Mouse (Mus musculus): ENCODE data around the gene Olfr827. TPM values are rescaled to one million over a fixed set of nuclear protein-coding genes. Genes with fewer than 3 reads are reported as not detected.
A peak's percentile ranks its signal among the peaks of the same experiment; 100 is the strongest.

Olfr827 gene
- polyA plus RNA-seq (2015; fragmentation: Nextera tagmentation; extraction: Ambion mirVana), result not detected in 2 replicates

DNA sequence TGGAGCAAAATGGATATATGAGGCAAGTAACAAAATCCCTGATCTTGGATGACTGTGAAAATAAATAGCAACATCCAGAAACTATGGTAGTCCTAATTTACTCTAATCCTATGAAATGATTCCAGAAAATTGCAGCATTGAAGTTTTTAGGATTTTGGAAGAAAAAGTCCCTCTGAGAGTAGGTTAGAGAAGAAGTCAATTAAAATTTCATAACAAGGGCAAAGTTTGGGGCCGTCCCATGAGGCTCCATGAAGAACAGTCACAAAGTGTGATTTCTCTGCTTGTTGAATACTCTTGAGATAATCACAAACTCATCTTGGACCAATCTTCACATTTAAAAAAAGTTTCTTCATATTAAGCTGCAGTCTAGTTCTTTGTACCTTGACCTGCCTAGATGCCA lies at the start of gene Olfr827:
TSS of gene Olfr827 (minus strand) at position 101 of the 400 bp plus-strand sequence.
- no peak for ATAC-seq
- Histone ChIP-seq H3K4me3 (ENCODE audit: low read length) (no peak within 1 kb of the TSS), H3K4me1 (ENCODE audit: control insufficient read depth, insufficient read depth, low read length) (no peaks in the 10 kb centered on the region), H3K9ac (ENCODE audit: low read depth, low read length) (no peak within 1 kb of the TSS), H3K27ac (ENCODE audit: low read length) (no peak within 1 kb of the TSS), H3K27me3 (replicated peaks; ENCODE audit: control insufficient read depth, insufficient read depth, low read length) (no peaks in the 10 kb centered on the region), H3K9me3 (ENCODE audit: control insufficient read depth, low read length) (no peaks in the 10 kb centered on the region), H3K4me2 (ENCODE audit: low read depth, low read length) (no peak within 1 kb of the TSS), H3K36me3 (ENCODE audit: control insufficient read depth, insufficient read depth, low read length) (no peaks in the 10 kb centered on the region)
- 79% methylated on average over 1 of the region's 1 CpGs for WGBS

GRCm38 (mm10) chr10:130263203-130263602 lies 49.0 kb upstream of the Olfr827 start:
- ATAC-seq, result no peak
- H3K27me3 ChIP-seq (replicated peaks; ENCODE audit: control insufficient read depth, insufficient read depth, low read length), result no peaks in the 10 kb centered on the region
- no peaks in the 10 kb centered on the region for H3K9me3 ChIP-seq (ENCODE audit: control insufficient read depth, low read length)
- H3K36me3 ChIP-seq (ENCODE audit: control insufficient read depth, insufficient read depth, low read length), result no peaks in the 10 kb centered on the region
- H3K4me1 ChIP-seq (ENCODE audit: control insufficient read depth, insufficient read depth, low read length), result no peaks in the 10 kb centered on the region
- H3K4me3 ChIP-seq (ENCODE audit: low read length), result no peak overlapping the region
- no peak overlapping the region for H3K27ac ChIP-seq (ENCODE audit: low read length)
- no peak overlapping the region for H3K4me2 ChIP-seq (ENCODE audit: low read depth, low read length)
- 58% methylated on average over 4 of the region's 4 CpGs for WGBS
- H3K9ac ChIP-seq (ENCODE audit: low read depth, low read length), result no peak overlapping the region

- Histone ChIP-seq H3K4me3 (ENCODE audit: low read length) (no peak overlapping the region), H3K27ac (ENCODE audit: low read length) (no peak overlapping the region), H3K4me1 (ENCODE audit: control insufficient read depth, insufficient read depth, low read length) (no peaks in the 10 kb centered on the region), H3K4me2 (ENCODE audit: low read depth, low read length) (no peak overlapping the region), H3K9ac (ENCODE audit: low read depth, low read length) (no peak overlapping the region), H3K36me3 (ENCODE audit: control insufficient read depth, insufficient read depth, low read length) (no peaks in the 10 kb centered on the region), H3K27me3 (replicated peaks; ENCODE audit: control insufficient read depth, insufficient read depth, low read length) (no peaks in the 10 kb centered on the region), H3K9me3 (ENCODE audit: control insufficient read depth, low read length) (no peaks in the 10 kb centered on the region)
- WGBS, result 61% methylated on average over 1 of the region's 1 CpGs
- no peak for ATAC-seq
Measured at GRCm38 (mm10) chr10:130259483-130259882, 45.3 kb upstream of the Olfr827 start.

- Histone ChIP-seq H3K4me2 (ENCODE audit: low read depth, low read length) (no peak overlapping the region), H3K4me3 (ENCODE audit: low read length) (no peak overlapping the region), H3K9ac (ENCODE audit: low read depth, low read length) (no peak overlapping the region), H3K4me1 (ENCODE audit: control insufficient read depth, insufficient read depth, low read length) (no peaks in the 10 kb centered on the region), H3K9me3 (ENCODE audit: control insufficient read depth, low read length) (no peaks in the 10 kb centered on the region), H3K27ac (ENCODE audit: low read length) (no peak overlapping the region), H3K36me3 (ENCODE audit: control insufficient read depth, insufficient read depth, low read length) (no peaks in the 10 kb centered on the region), H3K27me3 (replicated peaks; ENCODE audit: control insufficient read depth, insufficient read depth, low read length) (no peaks in the 10 kb centered on the region)
- no peak for ATAC-seq
- WGBS, result 2% methylated on average over 2 of the region's 2 CpGs
Measured at GRCm38 (mm10) chr10:130244271-130244670, 30.1 kb upstream of the Olfr827 start.

DNA sequence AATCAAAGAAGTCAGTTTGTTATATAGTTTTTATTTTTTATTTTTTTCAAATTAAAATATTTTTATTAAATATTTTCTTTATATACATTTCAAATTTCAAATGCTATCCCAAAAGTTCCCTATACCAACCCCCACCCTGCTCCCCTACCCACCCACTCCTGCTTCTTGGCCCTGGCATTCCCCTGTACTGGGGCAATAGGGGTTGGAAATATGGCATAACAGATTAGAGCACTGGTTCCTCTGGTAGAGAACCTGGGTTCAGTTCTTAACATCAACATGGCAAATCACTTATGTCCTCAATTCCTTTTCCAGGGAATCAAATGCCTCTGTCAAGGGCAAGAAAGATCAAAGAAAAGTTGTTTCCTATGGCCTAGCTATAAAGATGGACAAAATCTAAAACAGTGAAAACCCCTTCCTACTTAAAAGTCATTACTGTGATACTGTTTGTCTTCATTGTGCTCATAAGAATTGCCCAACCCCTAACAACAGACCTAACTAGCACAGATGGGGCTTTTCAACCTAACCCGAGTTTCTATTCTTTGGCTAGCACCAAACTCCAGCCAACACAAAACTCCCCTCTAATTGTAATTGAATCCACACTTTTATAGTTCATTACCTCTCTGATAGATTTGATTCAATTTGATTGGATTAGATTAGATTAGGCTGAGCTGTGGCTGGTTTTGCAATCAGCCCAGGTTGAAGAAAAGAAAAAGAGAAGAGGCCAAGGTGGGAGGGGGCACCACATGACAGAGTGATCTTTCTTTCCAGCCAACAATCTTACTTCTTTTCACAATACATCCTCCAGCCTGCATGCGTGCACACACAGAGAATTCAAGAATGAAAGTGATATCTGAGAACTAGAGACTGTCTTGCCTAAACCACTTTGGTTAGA lies 24.4 kb upstream of the Olfr827 start:
- whole genome bisulfite sequencing, result 72% methylated on average over 2 of the region's 2 CpGs
- Histone ChIP-seq H3K27me3 (replicated peaks; ENCODE audit: control insufficient read depth, insufficient read depth, low read length) (no peaks in the 10 kb centered on the region), H3K4me3 (ENCODE audit: low read length) (no peak overlapping the region), H3K36me3 (ENCODE audit: control insufficient read depth, insufficient read depth, low read length) (no peaks in the 10 kb centered on the region), H3K27ac (ENCODE audit: low read length) (no peak overlapping the region), H3K4me1 (ENCODE audit: control insufficient read depth, insufficient read depth, low read length) (no peaks in the 10 kb centered on the region), H3K9me3 (ENCODE audit: control insufficient read depth, low read length) (no peaks in the 10 kb centered on the region), H3K9ac (ENCODE audit: low read depth, low read length) (no peak overlapping the region), H3K4me2 (ENCODE audit: low read depth, low read length) (no peak overlapping the region)
- ATAC-seq, result no peak

DNA sequence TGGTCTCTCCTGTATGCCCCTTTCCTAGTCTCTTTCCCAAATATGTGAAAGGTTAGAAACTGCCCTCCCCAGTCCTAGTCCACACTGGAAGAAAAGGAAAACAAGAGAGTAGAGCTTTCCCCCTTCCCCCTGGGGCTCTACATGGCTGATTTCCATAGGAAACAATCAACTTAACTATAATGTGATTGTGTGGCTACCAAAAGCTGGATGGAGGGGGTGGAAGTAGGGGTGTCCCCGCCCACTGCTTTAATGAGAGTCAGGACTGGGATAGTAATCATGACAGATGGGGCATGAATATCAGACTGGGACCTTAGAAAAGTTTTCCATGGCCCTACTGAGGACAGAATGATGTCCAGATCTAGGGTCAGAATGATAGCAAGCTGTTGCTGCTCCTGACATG lies 20.4 kb upstream of the Olfr827 start:
- Histone ChIP-seq H3K27me3 (replicated peaks; ENCODE audit: control insufficient read depth, insufficient read depth, low read length) (no peaks in the 10 kb centered on the region), H3K4me3 (ENCODE audit: low read length) (no peak overlapping the region), H3K4me2 (ENCODE audit: low read depth, low read length) (no peak overlapping the region), H3K9ac (ENCODE audit: low read depth, low read length) (no peak overlapping the region), H3K9me3 (ENCODE audit: control insufficient read depth, low read length) (no peaks in the 10 kb centered on the region), H3K4me1 (ENCODE audit: control insufficient read depth, insufficient read depth, low read length) (no peaks in the 10 kb centered on the region), H3K27ac (ENCODE audit: low read length) (no peak overlapping the region), H3K36me3 (ENCODE audit: control insufficient read depth, insufficient read depth, low read length) (no peaks in the 10 kb centered on the region)
- no peak for ATAC-seq
- WGBS, result 41% methylated on average over 1 of the region's 1 CpGs

DNA sequence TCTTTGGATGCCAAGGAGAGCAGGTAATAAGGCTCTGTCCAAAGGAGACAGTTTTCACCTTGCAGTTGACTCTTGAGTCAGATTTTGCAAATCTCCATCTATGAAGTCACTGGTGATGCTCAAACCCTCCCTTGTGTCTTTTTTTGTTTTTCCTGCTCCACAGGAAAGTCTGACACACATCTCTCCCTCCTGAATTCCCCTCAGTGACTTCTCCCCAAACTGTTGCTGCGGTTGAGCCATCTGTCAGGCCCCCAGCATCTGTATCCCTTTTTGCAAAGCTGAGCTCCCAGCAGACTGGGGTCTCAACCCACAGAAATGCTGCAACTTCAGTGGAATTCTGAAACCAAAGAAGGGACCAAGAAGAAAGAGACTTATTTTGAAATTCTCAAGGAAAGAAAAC lies 17.9 kb upstream of the Olfr827 start:
- no peaks in the 10 kb centered on the region for H3K9me3 ChIP-seq (ENCODE audit: control insufficient read depth, low read length)
- no peak overlapping the region for H3K4me3 ChIP-seq (ENCODE audit: low read length)
- no peak overlapping the region for H3K9ac ChIP-seq (ENCODE audit: low read depth, low read length)
- H3K36me3 ChIP-seq (ENCODE audit: control insufficient read depth, insufficient read depth, low read length), result no peaks in the 10 kb centered on the region
- no peaks in the 10 kb centered on the region for H3K27me3 ChIP-seq (replicated peaks; ENCODE audit: control insufficient read depth, insufficient read depth, low read length)
- no peaks in the 10 kb centered on the region for H3K4me1 ChIP-seq (ENCODE audit: control insufficient read depth, insufficient read depth, low read length)
- 79% methylated on average over 1 of the region's 1 CpGs for WGBS
- no peak for ATAC-seq
- H3K4me2 ChIP-seq (ENCODE audit: low read depth, low read length), result no peak overlapping the region
- no peak overlapping the region for H3K27ac ChIP-seq (ENCODE audit: low read length)

GRCm38 (mm10) chr10:130229584-130229983 lies 15.4 kb upstream of the Olfr827 start:
- Histone ChIP-seq H3K27ac (ENCODE audit: low read length) (no peak overlapping the region), H3K4me2 (ENCODE audit: low read depth, low read length) (no peak overlapping the region), H3K9me3 (ENCODE audit: control insufficient read depth, low read length) (no peaks in the 10 kb centered on the region), H3K36me3 (ENCODE audit: control insufficient read depth, insufficient read depth, low read length) (no peaks in the 10 kb centered on the region), H3K9ac (ENCODE audit: low read depth, low read length) (no peak overlapping the region), H3K4me3 (ENCODE audit: low read length) (no peak overlapping the region), H3K27me3 (replicated peaks; ENCODE audit: control insufficient read depth, insufficient read depth, low read length) (no peaks in the 10 kb centered on the region), H3K4me1 (ENCODE audit: control insufficient read depth, insufficient read depth, low read length) (no peaks in the 10 kb centered on the region)
- ATAC-seq, result no peak
- WGBS, result 81% methylated on average over 5 of the region's 5 CpGs

GRCm38 (mm10) chr10:130228246-130228645 lies 14.0 kb upstream of the Olfr827 start:
- H3K4me2 ChIP-seq (ENCODE audit: low read depth, low read length), result no peak overlapping the region
- H3K36me3 ChIP-seq (ENCODE audit: control insufficient read depth, insufficient read depth, low read length), result no peaks in the 10 kb centered on the region
- no peak overlapping the region for H3K27ac ChIP-seq (ENCODE audit: low read length)
- 5% methylated on average over 1 of the region's 1 CpGs for WGBS
- no peak overlapping the region for H3K9ac ChIP-seq (ENCODE audit: low read depth, low read length)
- no peak overlapping the region for H3K4me3 ChIP-seq (ENCODE audit: low read length)
- peak; percentile 76; the same call in 1 of the 2 replicates for ATAC-seq
- no peaks in the 10 kb centered on the region for H3K4me1 ChIP-seq (ENCODE audit: control insufficient read depth, insufficient read depth, low read length)
- H3K9me3 ChIP-seq (ENCODE audit: control insufficient read depth, low read length), result no peaks in the 10 kb centered on the region
- H3K27me3 ChIP-seq (replicated peaks; ENCODE audit: control insufficient read depth, insufficient read depth, low read length), result no peaks in the 10 kb centered on the region

Measured in intestine, embryonic 16.5 days (tissue).